Mouse (Mus musculus): ENCODE measurements around the gene Tmem204. TPM values are rescaled to one million over a fixed set of nuclear protein-coding genes. Genes with fewer than 3 reads are reported as not detected.

The Tmem204 gene
- polyA plus RNA-seq, 1 experiment from 2014 or later, result 15.2 TPM

DNA sequence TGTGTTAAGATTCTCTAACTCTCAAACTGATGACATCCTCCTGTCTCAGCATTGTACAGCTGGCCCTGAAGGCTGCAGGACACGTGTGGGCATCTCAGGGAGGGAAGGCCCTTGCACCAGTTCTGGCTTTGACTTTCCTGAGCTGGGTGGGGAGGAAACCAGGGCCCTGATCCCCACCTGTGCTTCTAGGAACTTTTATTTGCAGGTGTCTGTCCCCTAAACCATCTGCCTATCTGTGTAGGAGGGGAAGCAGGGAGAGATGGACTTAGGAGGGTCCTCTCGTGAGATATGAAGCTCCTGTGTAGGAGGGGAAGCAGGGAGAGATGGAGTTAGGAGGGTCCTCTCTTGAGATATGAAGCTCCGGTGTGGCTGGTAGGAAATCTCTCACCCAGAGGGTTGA lies 504 bp downstream of the Tmem204 start:
- no peak for ATAC-seq (ENCODE audit: insufficient number of reproducible peaks, insufficient read depth, low FRiP score, low TSS enrichment, low read depth)
- Histone ChIP-seq H3K4me2 (peak overlapping the region; percentile 25), H3K36me3 (peaks cover 5% of the 10 kb centered on the region), H3K4me1 (peaks cover 76% of the 10 kb centered on the region), H3K27ac (peak overlapping the region; percentile 98), H3K9me3 (no peaks in the 10 kb centered on the region), H3K9ac (no peak overlapping the region), H3K4me3 (no peak overlapping the region), H3K27me3 (no peaks in the 10 kb centered on the region)
- WGBS, result 41% methylated on average over 3 of the region's 3 CpGs

DNA sequence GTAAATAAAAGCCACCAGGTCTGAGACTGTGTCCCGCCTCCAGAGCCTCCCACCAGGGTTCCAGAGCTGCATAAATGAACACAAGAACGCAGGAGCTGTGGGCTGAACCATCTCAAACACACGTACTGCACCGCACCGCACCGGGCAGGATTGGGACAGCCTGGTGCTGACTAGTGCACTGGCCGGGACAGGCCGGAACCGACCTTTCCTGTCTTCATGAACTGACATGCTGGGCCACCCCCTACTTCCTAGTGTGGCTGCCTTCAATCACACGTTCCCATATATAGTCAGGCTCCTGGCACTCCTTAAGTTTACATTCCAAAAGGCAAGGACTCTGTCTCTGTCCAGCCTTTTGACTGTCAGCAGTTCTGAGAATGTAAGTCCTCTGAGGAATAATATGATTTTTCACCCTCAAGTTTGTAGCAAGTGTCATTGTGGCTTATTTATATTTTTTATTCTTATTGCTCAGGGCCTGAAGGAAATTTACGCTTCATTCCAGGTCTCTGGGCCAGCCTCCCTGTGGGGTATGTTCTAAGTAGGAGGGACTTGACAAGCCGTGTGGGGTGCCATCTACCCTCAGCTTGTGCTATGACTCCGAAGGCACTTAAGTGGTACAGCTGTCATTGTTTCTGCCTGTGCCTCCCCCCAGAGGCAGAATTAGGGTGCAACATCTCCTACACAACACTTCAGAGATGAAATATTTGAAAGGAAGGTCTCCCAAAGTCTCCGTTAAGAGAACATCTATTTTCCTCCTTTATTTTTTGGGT lies 1.1 kb downstream of the Tmem204 start:
- WGBS, result 39% methylated on average over 14 of the region's 14 CpGs
- H3K36me3 ChIP-seq, result no peaks in the 10 kb centered on the region
- peak overlapping the region; percentile 44; the same call in 1 of the 2 replicates for H3K4me2 ChIP-seq
- H3K9ac ChIP-seq, result 0 out of 2 replicates have a peak overlapping the region, but pooled peaks have one; percentile 27
- H3K9me3 ChIP-seq, result no peaks in the 10 kb centered on the region
- H3K27ac ChIP-seq, result peak overlapping the region; percentile 98
- peaks cover 82% of the 10 kb centered on the region for H3K4me1 ChIP-seq
- ATAC-seq (ENCODE audit: insufficient number of reproducible peaks, insufficient read depth, low FRiP score, low TSS enrichment, low read depth), result no peak
- no peaks in the 10 kb centered on the region for H3K27me3 ChIP-seq
- no peak overlapping the region for H3K4me3 ChIP-seq

DNA sequence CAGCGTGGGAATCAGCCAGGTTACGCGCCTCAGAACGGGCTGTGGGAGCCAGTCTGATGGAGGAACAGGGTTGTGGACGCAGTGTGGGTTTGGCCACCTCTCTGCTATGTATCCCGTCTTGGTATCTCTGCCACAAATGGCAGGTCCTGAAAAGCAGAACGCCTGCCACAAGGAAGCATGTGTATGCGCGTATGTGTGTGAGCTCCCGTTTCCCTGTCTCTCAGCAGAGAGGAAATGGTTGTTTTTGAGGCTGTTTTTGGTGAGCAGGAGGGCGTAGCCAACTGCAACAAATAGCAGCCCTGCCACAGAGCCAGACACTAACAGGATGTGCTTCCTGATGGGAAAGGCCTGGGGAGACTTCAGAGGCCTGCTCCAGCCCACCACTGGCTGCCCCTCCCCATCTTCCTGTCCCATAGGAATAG lies 2.4 kb downstream of the Tmem204 start:
- Histone ChIP-seq H3K4me2 (peak overlapping the region; percentile 44), H3K9ac (peak overlapping the region; percentile 61), H3K9me3 (no peaks in the 10 kb centered on the region), H3K27me3 (no peaks in the 10 kb centered on the region), H3K36me3 (0 out of 2 replicates have a peak, but pooled peaks cover 8% of the 10 kb centered on the region), H3K4me1 (peaks cover 82% of the 10 kb centered on the region), H3K4me3 (peak overlapping the region; percentile 29), H3K27ac (peak overlapping the region; percentile 98)
- 48% methylated on average over 11 of the region's 11 CpGs for WGBS
- no peak for ATAC-seq (ENCODE audit: insufficient number of reproducible peaks, insufficient read depth, low FRiP score, low TSS enrichment, low read depth)

DNA sequence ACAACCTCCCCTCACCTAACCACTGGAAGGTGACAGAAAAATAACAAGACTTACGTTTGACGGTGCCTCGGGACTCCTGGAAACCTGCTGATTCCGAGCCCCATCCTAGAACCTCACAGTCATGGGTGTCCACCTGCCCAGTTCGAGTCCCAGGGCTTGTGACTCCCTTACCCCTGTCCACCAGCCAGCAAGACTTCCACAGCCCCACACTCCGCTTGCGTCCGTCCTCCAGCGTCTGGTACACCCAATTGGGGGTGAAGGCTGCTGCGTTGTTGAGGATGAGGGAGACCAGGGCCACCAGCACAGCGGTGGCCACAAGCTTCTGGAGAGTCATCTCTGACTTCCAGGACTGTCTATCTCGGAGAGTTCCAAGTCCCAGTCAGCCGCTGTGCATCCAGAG lies 3.2 kb downstream of the Tmem204 start:
- H3K36me3 ChIP-seq, result 0 out of 2 replicates have a peak, but pooled peaks cover 8% of the 10 kb centered on the region
- peaks cover 76% of the 10 kb centered on the region for H3K4me1 ChIP-seq
- no peaks in the 10 kb centered on the region for H3K27me3 ChIP-seq
- H3K27ac ChIP-seq, result peak overlapping the region; percentile 98
- H3K9ac ChIP-seq, result peak overlapping the region; percentile 61
- peak overlapping the region; percentile 29 for H3K4me3 ChIP-seq
- peak overlapping the region; percentile 44 for H3K4me2 ChIP-seq
- 91% methylated on average over 13 of the region's 13 CpGs for WGBS
- no peak for ATAC-seq (ENCODE audit: insufficient number of reproducible peaks, insufficient read depth, low FRiP score, low TSS enrichment, low read depth)
- H3K9me3 ChIP-seq, result no peaks in the 10 kb centered on the region

GRCm38 (mm10) chr17:25077771-25078372 lies 5.5 kb downstream of the Tmem204 start:
- peak overlapping the region; percentile 40 for H3K9ac ChIP-seq
- peak overlapping the region; percentile 29; the same call in 1 of the 2 replicates for H3K4me3 ChIP-seq
- H3K4me2 ChIP-seq, result peak overlapping the region; percentile 44
- H3K27ac ChIP-seq, result peak overlapping the region; percentile 76
- WGBS, result 59% methylated on average over 13 of the region's 13 CpGs
- peaks cover 52% of the 10 kb centered on the region for H3K4me1 ChIP-seq
- H3K9me3 ChIP-seq, result no peaks in the 10 kb centered on the region
- no peaks in the 10 kb centered on the region for H3K27me3 ChIP-seq
- 0 out of 2 replicates have a peak, but pooled peaks cover 8% of the 10 kb centered on the region for H3K36me3 ChIP-seq
- no peak for ATAC-seq (ENCODE audit: insufficient number of reproducible peaks, insufficient read depth, low FRiP score, low TSS enrichment, low read depth)

GRCm38 (mm10) chr17:25076906-25077305 lies 6.5 kb downstream of the Tmem204 start:
- H3K27ac ChIP-seq, result no peak overlapping the region
- H3K27me3 ChIP-seq, result no peaks in the 10 kb centered on the region
- no peaks in the 10 kb centered on the region for H3K9me3 ChIP-seq
- H3K4me2 ChIP-seq, result 0 out of 2 replicates have a peak overlapping the region, but pooled peaks have one; percentile 44
- 88% methylated on average over 4 of the region's 4 CpGs for WGBS
- H3K4me3 ChIP-seq, result no peak overlapping the region
- H3K36me3 ChIP-seq, result 0 out of 2 replicates have a peak, but pooled peaks cover 8% of the 10 kb centered on the region
- no peak for ATAC-seq (ENCODE audit: insufficient number of reproducible peaks, insufficient read depth, low FRiP score, low TSS enrichment, low read depth)
- H3K4me1 ChIP-seq, result peaks cover 43% of the 10 kb centered on the region
- no peak overlapping the region for H3K9ac ChIP-seq

- Histone ChIP-seq H3K27ac (no peak overlapping the region), H3K9ac (no peak overlapping the region), H3K4me3 (no peak overlapping the region), H3K9me3 (no peaks in the 10 kb centered on the region), H3K4me2 (no peak overlapping the region), H3K27me3 (no peaks in the 10 kb centered on the region), H3K4me1 (0 out of 2 replicates have a peak, but pooled peaks cover 4% of the 10 kb centered on the region), H3K36me3 (peaks cover 33% of the 10 kb centered on the region)
- 62% methylated on average over 2 of the region's 2 CpGs for WGBS
- ATAC-seq (ENCODE audit: insufficient number of reproducible peaks, insufficient read depth, low FRiP score, low TSS enrichment, low read depth), result no peak
Measured at GRCm38 (mm10) chr17:25068690-25069089, 14.7 kb downstream of the Tmem204 start.

- Histone ChIP-seq H3K9me3 (no peaks in the 10 kb centered on the region), H3K4me2 (no peak overlapping the region), H3K9ac (no peak overlapping the region; the same call in 1 of the 2 replicates), H3K36me3 (peaks cover 40% of the 10 kb centered on the region), H3K27ac (no peak overlapping the region), H3K27me3 (no peaks in the 10 kb centered on the region), H3K4me3 (no peak overlapping the region), H3K4me1 (0 out of 2 replicates have a peak, but pooled peaks cover 4% of the 10 kb centered on the region)
- 74% methylated on average over 8 of the region's 8 CpGs for WGBS
- no peak for ATAC-seq (ENCODE audit: insufficient number of reproducible peaks, insufficient read depth, low FRiP score, low TSS enrichment, low read depth)
Measured at GRCm38 (mm10) chr17:25067442-25067851, 15.9 kb downstream of the Tmem204 start.

DNA sequence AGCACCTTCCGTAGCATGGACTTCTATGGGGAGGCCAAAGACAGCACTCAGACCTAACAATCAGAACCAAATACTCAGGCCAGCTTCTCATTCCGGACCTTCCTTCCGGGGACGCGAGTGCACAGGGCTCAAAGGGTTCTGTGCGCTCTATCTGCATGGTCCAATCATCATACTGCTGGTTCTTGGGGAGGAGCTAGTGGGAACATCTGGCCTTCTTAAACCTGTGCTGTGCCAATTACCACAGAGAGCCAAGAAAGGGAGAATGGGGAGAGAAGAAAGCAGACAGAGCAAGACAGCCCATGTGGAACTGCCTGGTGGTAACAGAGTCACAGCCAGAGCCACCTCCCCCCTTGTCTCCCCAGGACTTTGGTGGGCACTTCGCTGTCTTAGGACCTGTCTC lies 16.8 kb downstream of the Tmem204 start:
- 93% methylated on average over 7 of the region's 7 CpGs for WGBS
- Histone ChIP-seq H3K4me1 (0 out of 2 replicates have a peak, but pooled peaks cover 4% of the 10 kb centered on the region), H3K27me3 (no peaks in the 10 kb centered on the region), H3K4me3 (no peak overlapping the region), H3K4me2 (no peak overlapping the region), H3K27ac (peak overlapping the region; percentile 22), H3K36me3 (peaks cover 48% of the 10 kb centered on the region), H3K9me3 (no peaks in the 10 kb centered on the region), H3K9ac (no peak overlapping the region)
- no peak for ATAC-seq (ENCODE audit: insufficient number of reproducible peaks, insufficient read depth, low FRiP score, low TSS enrichment, low read depth)

GRCm38 (mm10) chr17:25065189-25065588 lies 18.2 kb downstream of the Tmem204 start:
- H3K36me3 ChIP-seq, result peaks cover 51% of the 10 kb centered on the region
- no peaks in the 10 kb centered on the region for H3K9me3 ChIP-seq
- no peaks in the 10 kb centered on the region for H3K27me3 ChIP-seq
- H3K9ac ChIP-seq, result no peak overlapping the region
- H3K4me3 ChIP-seq, result no peak overlapping the region
- H3K27ac ChIP-seq, result no peak overlapping the region
- 88% methylated on average over 3 of the region's 3 CpGs for WGBS
- 0 out of 2 replicates have a peak, but pooled peaks cover 4% of the 10 kb centered on the region for H3K4me1 ChIP-seq
- no peak for ATAC-seq (ENCODE audit: insufficient number of reproducible peaks, insufficient read depth, low FRiP score, low TSS enrichment, low read depth)
- no peak overlapping the region for H3K4me2 ChIP-seq

- H3K4me3 ChIP-seq, result no peak overlapping the region
- H3K27me3 ChIP-seq, result no peaks in the 10 kb centered on the region
- H3K9me3 ChIP-seq, result no peaks in the 10 kb centered on the region
- H3K27ac ChIP-seq, result no peak overlapping the region
- WGBS, result 79% methylated on average over 9 of the region's 9 CpGs
- 0 out of 2 replicates have a peak, but pooled peaks cover 4% of the 10 kb centered on the region for H3K4me1 ChIP-seq
- ATAC-seq (ENCODE audit: insufficient number of reproducible peaks, insufficient read depth, low FRiP score, low TSS enrichment, low read depth), result no peak
- H3K9ac ChIP-seq, result no peak overlapping the region
- peaks cover 51% of the 10 kb centered on the region for H3K36me3 ChIP-seq
- H3K4me2 ChIP-seq, result no peak overlapping the region
Measured at GRCm38 (mm10) chr17:25064351-25064750, 19.0 kb downstream of the Tmem204 start.

Measured in embryonic facial prominence, embryonic 13.5 days (tissue).